Mouse (Mus musculus): ENCODE data around the gene Dgkd. TPM values are rescaled to one million over a fixed set of nuclear protein-coding genes. Genes with fewer than 3 reads are reported as not detected.

Gene Dgkd
- polyA plus RNA-seq, 1 experiment from 2014 or later, result 22.2 TPM

DNA sequence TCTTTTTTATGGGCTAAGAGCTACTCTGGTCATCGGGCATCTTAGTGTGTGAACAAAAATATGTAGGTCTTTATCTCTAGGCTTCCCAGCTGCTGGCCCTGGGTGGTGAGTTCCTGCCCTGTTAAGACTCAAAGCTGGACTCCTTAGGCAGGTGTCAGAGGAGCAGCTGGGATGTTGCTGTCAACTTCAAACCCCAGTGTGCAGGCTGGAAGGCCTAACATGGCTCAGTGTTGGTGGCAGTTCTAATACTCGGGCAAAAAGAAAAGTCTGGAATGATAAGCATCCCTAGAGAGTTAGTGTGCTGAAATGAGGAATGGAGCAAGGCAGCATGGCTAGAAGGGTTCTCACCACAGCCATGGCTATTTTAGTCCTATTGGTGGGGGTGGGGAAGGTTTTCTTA is 27.8 kb downstream of the Dgkd start:
- 14% methylated on average over 2 of the region's 2 CpGs for WGBS (ENCODE audit: insufficient replicate concordance)
- Histone ChIP-seq H3K27ac (ENCODE audit: low read depth, low read length) (peak overlapping the region; percentile 81), H3K4me2 (no peak overlapping the region), H3K27me3 (ENCODE audit: control insufficient read depth, insufficient read depth, low read length) (no peaks in the 10 kb centered on the region), H3K9ac (ENCODE audit: low read depth, low read length) (no peak overlapping the region), H3K4me1 (ENCODE audit: control insufficient read depth, insufficient read depth, low read length) (peaks cover 49% of the 10 kb centered on the region), H3K4me3 (ENCODE audit: low read depth, low read length) (no peak overlapping the region), H3K36me3 (ENCODE audit: control insufficient read depth, insufficient read depth, low read length) (no peaks in the 10 kb centered on the region), H3K9me3 (replicated peaks; ENCODE audit: control insufficient read depth, low read length) (no peaks in the 10 kb centered on the region)
- ATAC-seq (replicated peaks; ENCODE audit: insufficient number of reproducible peaks, low FRiP score, low TSS enrichment), result peak; percentile 66; the same call in 1 of the 2 replicates

DNA sequence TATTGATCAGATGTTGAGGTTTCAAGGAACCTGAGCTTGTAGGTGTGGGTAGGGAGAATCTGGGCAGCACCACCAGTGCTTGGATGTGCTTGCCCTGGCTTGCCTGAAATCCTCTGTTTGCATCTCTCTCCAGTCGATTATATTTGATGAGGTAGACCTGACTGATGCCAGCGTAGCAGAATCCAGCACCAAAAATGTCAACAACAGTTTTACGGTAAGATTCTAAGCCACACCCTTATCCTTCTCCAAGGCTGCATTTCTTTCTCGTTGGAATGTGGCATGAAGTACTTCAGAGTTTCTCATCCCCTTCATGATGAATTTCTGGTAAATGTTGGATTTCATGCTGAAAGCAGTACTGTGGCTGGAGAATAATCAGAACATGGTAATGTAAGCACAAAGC is 28.6 kb downstream of the Dgkd start:
- ATAC-seq (replicated peaks; ENCODE audit: insufficient number of reproducible peaks, low FRiP score, low TSS enrichment), result no peak
- Histone ChIP-seq H3K27me3 (ENCODE audit: control insufficient read depth, insufficient read depth, low read length) (no peaks in the 10 kb centered on the region), H3K4me3 (ENCODE audit: low read depth, low read length) (no peak overlapping the region), H3K4me2 (no peak overlapping the region), H3K4me1 (ENCODE audit: control insufficient read depth, insufficient read depth, low read length) (peaks cover 48% of the 10 kb centered on the region), H3K27ac (ENCODE audit: low read depth, low read length) (peak overlapping the region; percentile 81), H3K9ac (ENCODE audit: low read depth, low read length) (no peak overlapping the region), H3K36me3 (ENCODE audit: control insufficient read depth, insufficient read depth, low read length) (no peaks in the 10 kb centered on the region), H3K9me3 (replicated peaks; ENCODE audit: control insufficient read depth, low read length) (no peaks in the 10 kb centered on the region)
- WGBS (ENCODE audit: insufficient replicate concordance), result 56% methylated on average over 4 of the region's 4 CpGs

DNA sequence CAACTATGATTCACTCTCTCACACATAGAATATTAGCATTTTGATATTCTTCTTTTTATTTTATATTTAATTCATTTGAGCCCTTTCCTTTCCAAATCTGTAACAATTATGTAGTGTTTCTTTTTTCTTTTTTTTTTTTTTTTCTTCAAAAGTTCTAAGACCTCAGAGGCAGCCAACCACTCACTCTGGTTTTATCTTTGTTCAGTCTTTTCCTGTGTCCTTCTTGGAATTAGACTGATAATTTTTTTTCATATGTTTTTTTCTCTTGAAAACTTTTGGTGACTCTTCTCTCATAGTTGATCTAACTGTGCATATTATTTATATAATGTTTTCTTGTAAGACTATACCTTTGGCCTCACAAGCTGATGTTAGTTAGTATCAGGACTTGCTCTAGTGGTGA is 29.5 kb downstream of the Dgkd start:
- Histone ChIP-seq H3K9me3 (replicated peaks; ENCODE audit: control insufficient read depth, low read length) (no peaks in the 10 kb centered on the region), H3K27ac (ENCODE audit: low read depth, low read length) (no peak overlapping the region), H3K9ac (ENCODE audit: low read depth, low read length) (no peak overlapping the region), H3K4me1 (ENCODE audit: control insufficient read depth, insufficient read depth, low read length) (peaks cover 40% of the 10 kb centered on the region), H3K27me3 (ENCODE audit: control insufficient read depth, insufficient read depth, low read length) (no peaks in the 10 kb centered on the region), H3K4me3 (ENCODE audit: low read depth, low read length) (no peak overlapping the region), H3K36me3 (ENCODE audit: control insufficient read depth, insufficient read depth, low read length) (no peaks in the 10 kb centered on the region), H3K4me2 (no peak overlapping the region)
- ATAC-seq (replicated peaks; ENCODE audit: insufficient number of reproducible peaks, low FRiP score, low TSS enrichment), result no peak

DNA sequence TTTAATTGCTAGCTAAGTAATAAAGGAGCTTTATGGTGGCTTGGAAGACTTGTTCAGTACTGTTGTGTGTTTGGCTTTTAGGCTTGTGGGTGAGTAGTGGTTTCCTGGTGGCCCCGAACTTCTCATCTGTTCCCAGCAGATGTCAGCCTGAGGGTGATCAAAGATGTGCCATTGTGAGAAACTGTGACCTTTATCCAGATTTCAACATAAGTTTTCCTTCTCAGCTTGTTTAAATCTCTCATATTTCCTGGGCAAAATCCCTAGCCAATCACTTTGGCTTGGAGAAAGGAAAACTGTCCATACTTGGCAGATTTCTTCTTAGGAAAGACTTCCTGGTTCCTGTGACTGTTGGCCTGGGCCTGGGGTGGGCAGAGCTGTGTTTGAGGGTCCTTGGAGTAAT is 37.9 kb downstream of the Dgkd start:
- 70% methylated on average over 1 of the region's 1 CpGs for WGBS (ENCODE audit: insufficient replicate concordance)
- Histone ChIP-seq H3K36me3 (ENCODE audit: control insufficient read depth, insufficient read depth, low read length) (0 out of 2 replicates have a peak, but pooled peaks cover 3% of the 10 kb centered on the region), H3K4me3 (ENCODE audit: low read depth, low read length) (no peak overlapping the region), H3K27ac (ENCODE audit: low read depth, low read length) (no peak overlapping the region), H3K4me1 (ENCODE audit: control insufficient read depth, insufficient read depth, low read length) (no peaks in the 10 kb centered on the region), H3K27me3 (ENCODE audit: control insufficient read depth, insufficient read depth, low read length) (no peaks in the 10 kb centered on the region), H3K9me3 (replicated peaks; ENCODE audit: control insufficient read depth, low read length) (no peaks in the 10 kb centered on the region), H3K4me2 (no peak overlapping the region), H3K9ac (ENCODE audit: low read depth, low read length) (no peak overlapping the region)
- ATAC-seq (replicated peaks; ENCODE audit: insufficient number of reproducible peaks, low FRiP score, low TSS enrichment), result no peak

DNA sequence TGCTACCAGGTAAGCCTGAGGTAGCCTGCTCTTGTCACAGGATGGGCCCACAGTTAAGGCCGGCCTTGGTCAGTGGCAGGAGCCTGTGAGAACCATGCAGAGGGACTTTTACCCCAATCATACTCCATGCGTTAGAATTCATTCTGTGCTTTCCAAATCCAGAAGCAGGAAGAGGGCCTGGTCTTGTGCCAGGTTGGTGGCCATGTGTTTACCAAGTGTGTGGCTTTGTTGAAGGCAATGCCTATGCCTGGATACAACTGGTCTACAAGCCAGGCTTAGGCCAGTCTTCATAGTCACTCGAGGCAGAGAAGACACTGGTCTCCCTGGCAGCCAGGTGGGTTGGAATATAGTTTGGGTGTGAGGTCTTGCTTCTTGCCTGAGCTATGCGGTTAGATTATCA is 38.5 kb downstream of the Dgkd start:
- 0 out of 2 replicates have a peak, but pooled peaks cover 3% of the 10 kb centered on the region for H3K36me3 ChIP-seq (ENCODE audit: control insufficient read depth, insufficient read depth, low read length)
- no peak overlapping the region for H3K9ac ChIP-seq (ENCODE audit: low read depth, low read length)
- 80% methylated on average over 4 of the region's 4 CpGs for WGBS (ENCODE audit: insufficient replicate concordance)
- no peak for ATAC-seq (replicated peaks; ENCODE audit: insufficient number of reproducible peaks, low FRiP score, low TSS enrichment)
- H3K9me3 ChIP-seq (replicated peaks; ENCODE audit: control insufficient read depth, low read length), result no peaks in the 10 kb centered on the region
- no peaks in the 10 kb centered on the region for H3K4me1 ChIP-seq (ENCODE audit: control insufficient read depth, insufficient read depth, low read length)
- no peak overlapping the region for H3K4me3 ChIP-seq (ENCODE audit: low read depth, low read length)
- H3K27me3 ChIP-seq (ENCODE audit: control insufficient read depth, insufficient read depth, low read length), result no peaks in the 10 kb centered on the region
- no peak overlapping the region for H3K4me2 ChIP-seq
- H3K27ac ChIP-seq (ENCODE audit: low read depth, low read length), result no peak overlapping the region

DNA sequence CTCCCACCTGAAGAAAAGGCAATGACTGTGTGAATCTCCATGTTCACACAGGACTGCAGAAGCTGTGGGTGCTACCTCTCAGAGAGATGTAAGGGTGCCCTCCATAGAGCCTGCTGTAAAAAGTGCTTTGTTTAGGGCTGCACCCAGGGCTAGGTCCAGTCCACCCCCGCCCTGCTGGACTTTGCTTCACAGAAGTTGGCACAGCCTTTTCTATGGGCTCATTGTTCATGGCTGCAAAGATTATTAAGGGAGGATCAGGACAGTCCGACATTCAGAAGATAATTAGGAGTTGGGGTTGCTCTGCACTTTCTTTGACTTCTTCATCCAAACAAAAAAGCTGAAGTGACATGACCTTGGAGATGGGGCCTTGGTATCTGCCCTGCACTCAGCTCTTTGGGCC is 39.4 kb downstream of the Dgkd start:
- no peak overlapping the region for H3K4me3 ChIP-seq (ENCODE audit: low read depth, low read length)
- 76% methylated on average over 2 of the region's 2 CpGs for WGBS (ENCODE audit: insufficient replicate concordance)
- no peak overlapping the region for H3K27ac ChIP-seq (ENCODE audit: low read depth, low read length)
- no peaks in the 10 kb centered on the region for H3K9me3 ChIP-seq (replicated peaks; ENCODE audit: control insufficient read depth, low read length)
- H3K4me2 ChIP-seq, result no peak overlapping the region
- no peak for ATAC-seq (replicated peaks; ENCODE audit: insufficient number of reproducible peaks, low FRiP score, low TSS enrichment)
- H3K9ac ChIP-seq (ENCODE audit: low read depth, low read length), result no peak overlapping the region
- H3K27me3 ChIP-seq (ENCODE audit: control insufficient read depth, insufficient read depth, low read length), result no peaks in the 10 kb centered on the region
- no peaks in the 10 kb centered on the region for H3K4me1 ChIP-seq (ENCODE audit: control insufficient read depth, insufficient read depth, low read length)
- 0 out of 2 replicates have a peak, but pooled peaks cover 3% of the 10 kb centered on the region for H3K36me3 ChIP-seq (ENCODE audit: control insufficient read depth, insufficient read depth, low read length)

DNA sequence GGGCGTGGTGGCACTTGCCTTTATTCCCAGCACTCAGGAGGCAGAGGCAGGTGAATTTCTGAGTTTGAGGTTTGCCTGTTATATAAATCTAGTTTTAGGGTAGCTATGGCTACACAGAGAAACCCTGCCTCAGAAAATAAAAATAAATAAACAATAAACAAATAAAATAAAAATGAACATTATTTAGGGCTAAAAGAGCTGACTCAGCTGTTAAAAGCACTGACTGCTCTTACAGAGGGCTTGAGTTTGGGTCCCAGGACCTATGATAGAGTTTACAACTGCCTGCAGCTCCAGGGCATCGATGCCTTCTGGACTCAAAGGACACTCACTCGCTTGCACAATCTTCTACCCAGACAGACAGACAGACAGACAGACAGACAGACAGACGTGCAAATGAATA is 40.3 kb downstream of the Dgkd start:
- Histone ChIP-seq H3K27me3 (ENCODE audit: control insufficient read depth, insufficient read depth, low read length) (no peaks in the 10 kb centered on the region), H3K9ac (ENCODE audit: low read depth, low read length) (no peak overlapping the region), H3K27ac (ENCODE audit: low read depth, low read length) (no peak overlapping the region), H3K4me3 (ENCODE audit: low read depth, low read length) (no peak overlapping the region), H3K36me3 (ENCODE audit: control insufficient read depth, insufficient read depth, low read length) (0 out of 2 replicates have a peak, but pooled peaks cover 3% of the 10 kb centered on the region), H3K4me1 (ENCODE audit: control insufficient read depth, insufficient read depth, low read length) (no peaks in the 10 kb centered on the region), H3K9me3 (replicated peaks; ENCODE audit: control insufficient read depth, low read length) (no peaks in the 10 kb centered on the region), H3K4me2 (no peak overlapping the region)
- no peak for ATAC-seq (replicated peaks; ENCODE audit: insufficient number of reproducible peaks, low FRiP score, low TSS enrichment)
- WGBS (ENCODE audit: insufficient replicate concordance), result 87% methylated on average over 4 of the region's 4 CpGs

DNA sequence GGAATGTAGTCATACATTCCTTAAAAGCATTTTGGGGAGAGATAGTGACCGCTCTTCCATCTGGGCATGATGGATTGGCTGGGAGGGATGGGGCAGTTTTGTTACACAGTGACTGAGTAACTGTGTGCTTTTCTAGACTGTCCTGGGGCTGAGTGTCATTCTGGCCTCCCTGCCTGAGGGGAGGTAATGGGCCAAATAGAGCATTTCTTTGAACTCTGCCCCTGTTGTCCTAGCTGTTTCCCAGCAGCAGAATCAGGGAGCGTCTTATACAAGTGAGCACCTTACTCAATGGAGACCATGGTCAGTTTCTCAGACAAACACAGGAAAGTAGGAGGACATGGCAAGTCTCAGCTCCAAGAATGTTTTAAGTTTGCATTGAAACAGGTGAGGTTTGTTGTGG is 43.8 kb downstream of the Dgkd start:
- peaks cover 19% of the 10 kb centered on the region for H3K4me1 ChIP-seq (ENCODE audit: control insufficient read depth, insufficient read depth, low read length)
- H3K4me3 ChIP-seq (ENCODE audit: low read depth, low read length), result no peak overlapping the region
- H3K4me2 ChIP-seq, result no peak overlapping the region
- no peak for ATAC-seq (replicated peaks; ENCODE audit: insufficient number of reproducible peaks, low FRiP score, low TSS enrichment)
- H3K9ac ChIP-seq (ENCODE audit: low read depth, low read length), result no peak overlapping the region
- H3K27ac ChIP-seq (ENCODE audit: low read depth, low read length), result no peak overlapping the region
- no peaks in the 10 kb centered on the region for H3K36me3 ChIP-seq (ENCODE audit: control insufficient read depth, insufficient read depth, low read length)
- WGBS (ENCODE audit: insufficient replicate concordance), result 84% methylated on average over 2 of the region's 2 CpGs
- H3K9me3 ChIP-seq (replicated peaks; ENCODE audit: control insufficient read depth, low read length), result no peaks in the 10 kb centered on the region
- no peaks in the 10 kb centered on the region for H3K27me3 ChIP-seq (ENCODE audit: control insufficient read depth, insufficient read depth, low read length)

DNA sequence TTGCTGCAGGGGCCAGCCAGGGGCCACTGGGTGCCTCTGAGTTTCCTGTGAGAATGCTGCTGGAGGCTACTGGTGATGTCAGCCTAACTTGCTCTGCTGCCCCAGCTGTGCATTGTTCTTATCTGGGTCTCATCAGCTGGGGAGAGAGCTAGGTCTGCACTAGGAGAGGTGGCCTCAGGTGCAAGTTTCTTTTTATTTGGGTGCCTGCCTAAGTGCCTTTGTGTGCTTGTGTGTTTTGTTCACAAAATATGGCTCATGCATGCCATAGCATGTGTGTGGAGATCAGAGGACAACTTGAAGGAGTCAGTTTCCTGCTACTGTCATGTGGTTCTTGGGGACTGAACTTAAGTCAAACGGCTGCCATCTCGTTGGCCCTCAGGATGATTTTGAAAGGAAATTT is 46.6 kb downstream of the Dgkd start:
- H3K36me3 ChIP-seq (ENCODE audit: control insufficient read depth, insufficient read depth, low read length), result no peaks in the 10 kb centered on the region

More for the DNA sequence above, 46.6 kb downstream of the Dgkd start:
- Histone ChIP-seq H3K4me1 (ENCODE audit: control insufficient read depth, insufficient read depth, low read length) (peaks cover 19% of the 10 kb centered on the region), H3K4me2 (no peak overlapping the region), H3K9ac (ENCODE audit: low read depth, low read length) (no peak overlapping the region), H3K27me3 (ENCODE audit: control insufficient read depth, insufficient read depth, low read length) (no peaks in the 10 kb centered on the region), H3K4me3 (ENCODE audit: low read depth, low read length) (no peak overlapping the region), H3K9me3 (replicated peaks; ENCODE audit: control insufficient read depth, low read length) (no peaks in the 10 kb centered on the region), H3K27ac (ENCODE audit: low read depth, low read length) (no peak overlapping the region)
- WGBS (ENCODE audit: insufficient replicate concordance), result 56% methylated on average over 2 of the region's 2 CpGs
- ATAC-seq (replicated peaks; ENCODE audit: insufficient number of reproducible peaks, low FRiP score, low TSS enrichment), result no peak
